Mouse (Mus musculus): ENCODE measurements at regions not wholly inside any gene's neighbourhood (a gene's known extent, or its start where the extent isn't known, plus 50 kb on each side); places are given as distances from the start of the nearest gene placed in this dataset.
"Not testable (repeated sequence)": the region's sequence is repeated elsewhere in the genome, so short reads cannot be mapped to it uniquely, and the experiment has no call there.

- not testable (repeated sequence) for H3K27me3 ChIP-seq (ENCODE audit: control insufficient read depth, insufficient read depth, low read length); H3K27ac ChIP-seq (ENCODE audit: low read depth, low read length); H3K4me2 ChIP-seq (ENCODE audit: low read depth, low read length, severe bottlenecking); H3K9me3 ChIP-seq (ENCODE audit: control insufficient read depth, low read length); DNase-seq (ENCODE audit: low spot score); H3K9ac ChIP-seq (ENCODE audit: low read length); H3K36me3 ChIP-seq (ENCODE audit: control insufficient read depth, insufficient read depth, low read length); H3K4me1 ChIP-seq (replicated peaks; ENCODE audit: control insufficient read depth, insufficient read depth, low read length); ATAC-seq (replicated peaks; ENCODE audit: low FRiP score); H3K4me3 ChIP-seq (ENCODE audit: low read depth, low read length)
- 94% methylated on average over 19 of the region's 19 CpGs for WGBS
Measured at GRCm38 (mm10) chr15:90882349-90882748, 167.4 kb downstream of the Kif21a start.

GRCm38 (mm10) chr15:90869452-90869851 is 180.3 kb downstream of the Kif21a start:
- no peak overlapping the region for H3K4me2 ChIP-seq (ENCODE audit: low read depth, low read length, severe bottlenecking)
- no peaks in the 10 kb centered on the region; the same call in 1 of the 2 replicates for H3K4me1 ChIP-seq (replicated peaks; ENCODE audit: control insufficient read depth, insufficient read depth, low read length)
- WGBS, result 28% methylated on average over 2 of the region's 2 CpGs
- no peak overlapping the region for H3K4me3 ChIP-seq (ENCODE audit: low read depth, low read length)
- no peaks in the 10 kb centered on the region for H3K36me3 ChIP-seq (ENCODE audit: control insufficient read depth, insufficient read depth, low read length)
- DNase-seq (ENCODE audit: low spot score) (no peak), ATAC-seq (replicated peaks; ENCODE audit: low FRiP score) (no peak)
- no peak overlapping the region for H3K9ac ChIP-seq (ENCODE audit: low read length)
- no peaks in the 10 kb centered on the region for H3K9me3 ChIP-seq (ENCODE audit: control insufficient read depth, low read length)
- H3K27ac ChIP-seq (ENCODE audit: low read depth, low read length), result no peak overlapping the region
- H3K27me3 ChIP-seq (ENCODE audit: control insufficient read depth, insufficient read depth, low read length), result no peaks in the 10 kb centered on the region

GRCm38 (mm10) chr15:90853763-90854162 is 174.5 kb upstream of the Cpne8 start:
- H3K4me3 ChIP-seq (ENCODE audit: low read depth, low read length); H3K4me1 ChIP-seq (replicated peaks; ENCODE audit: control insufficient read depth, insufficient read depth, low read length); H3K36me3 ChIP-seq (ENCODE audit: control insufficient read depth, insufficient read depth, low read length); H3K27ac ChIP-seq (ENCODE audit: low read depth, low read length); H3K9me3 ChIP-seq (ENCODE audit: control insufficient read depth, low read length); DNase-seq (ENCODE audit: low spot score); H3K4me2 ChIP-seq (ENCODE audit: low read depth, low read length, severe bottlenecking); ATAC-seq (replicated peaks; ENCODE audit: low FRiP score); H3K9ac ChIP-seq (ENCODE audit: low read length); H3K27me3 ChIP-seq (ENCODE audit: control insufficient read depth, insufficient read depth, low read length): not testable (repeated sequence)
- WGBS, result 90% methylated on average over 1 of the region's 4 CpGs

DNA sequence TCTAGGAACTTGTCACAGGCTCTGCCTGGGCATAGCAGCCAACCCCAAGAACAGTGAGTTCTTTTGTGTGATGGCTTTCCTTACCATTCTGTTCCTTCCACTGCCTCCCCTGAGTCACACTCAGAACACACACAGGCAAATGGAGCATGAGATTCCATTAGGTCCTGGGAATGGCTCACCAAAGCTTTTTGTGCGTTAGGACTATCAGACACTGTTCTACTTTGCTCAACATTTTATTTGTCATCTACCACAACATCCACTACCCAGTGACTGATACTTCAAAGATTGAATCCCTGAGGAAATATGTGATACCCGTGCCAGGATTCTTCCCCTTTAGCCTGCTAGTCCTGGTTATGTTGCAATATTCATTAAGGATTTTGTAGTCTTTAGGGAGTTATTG is 172.8 kb upstream of the Cpne8 start:
- H3K27me3 ChIP-seq (ENCODE audit: control insufficient read depth, insufficient read depth, low read length), result no peaks in the 10 kb centered on the region
- H3K4me3 ChIP-seq (ENCODE audit: low read depth, low read length), result no peak overlapping the region
- no peaks in the 10 kb centered on the region for H3K9me3 ChIP-seq (ENCODE audit: control insufficient read depth, low read length)
- H3K4me2 ChIP-seq (ENCODE audit: low read depth, low read length, severe bottlenecking), result no peak overlapping the region
- H3K9ac ChIP-seq (ENCODE audit: low read length), result no peak overlapping the region
- WGBS, result 89% methylated on average over 2 of the region's 2 CpGs
- ATAC-seq (replicated peaks; ENCODE audit: low FRiP score), result no peak
- no peaks in the 10 kb centered on the region for H3K36me3 ChIP-seq (ENCODE audit: control insufficient read depth, insufficient read depth, low read length)
- DNase-seq (ENCODE audit: low spot score), result no peak
- H3K4me1 ChIP-seq (replicated peaks; ENCODE audit: control insufficient read depth, insufficient read depth, low read length), result no peaks in the 10 kb centered on the region
- H3K27ac ChIP-seq (ENCODE audit: low read depth, low read length), result no peak overlapping the region

DNA sequence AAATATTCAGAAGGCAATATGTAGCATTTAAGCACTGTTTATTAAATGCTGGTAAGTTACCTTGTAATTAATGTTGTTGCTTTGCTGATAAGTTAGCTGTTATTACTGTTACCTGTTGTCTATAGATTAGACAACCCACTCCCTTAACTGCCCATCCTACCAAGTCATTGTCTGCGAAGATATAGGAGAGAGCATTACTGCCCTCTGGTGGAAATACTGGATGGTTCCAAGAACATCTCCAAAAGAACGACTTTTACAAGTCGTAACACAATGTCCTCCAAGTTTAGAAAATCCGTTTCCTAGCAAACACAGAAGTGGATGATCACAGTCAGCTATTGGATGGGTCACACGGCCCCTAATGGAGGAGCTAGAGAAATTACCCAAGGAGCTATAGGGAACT is 162.2 kb upstream of the Cpne8 start:
- H3K36me3 ChIP-seq (ENCODE audit: control insufficient read depth, insufficient read depth, low read length), result no peaks in the 10 kb centered on the region
- 23% methylated on average over 5 of the region's 5 CpGs for WGBS
- no peak overlapping the region for H3K27ac ChIP-seq (ENCODE audit: low read depth, low read length)
- H3K4me1 ChIP-seq (replicated peaks; ENCODE audit: control insufficient read depth, insufficient read depth, low read length), result no peaks in the 10 kb centered on the region
- no peaks in the 10 kb centered on the region for H3K9me3 ChIP-seq (ENCODE audit: control insufficient read depth, low read length)
- no peaks in the 10 kb centered on the region for H3K27me3 ChIP-seq (ENCODE audit: control insufficient read depth, insufficient read depth, low read length)
- DNase-seq (ENCODE audit: low spot score), result no peak
- no peak overlapping the region for H3K4me3 ChIP-seq (ENCODE audit: low read depth, low read length)
- no peak; the same call in 1 of the 2 replicates for ATAC-seq (replicated peaks; ENCODE audit: low FRiP score)
- H3K9ac ChIP-seq (ENCODE audit: low read length), result no peak overlapping the region
- H3K4me2 ChIP-seq (ENCODE audit: low read depth, low read length, severe bottlenecking), result no peak overlapping the region

GRCm38 (mm10) chr15:90835586-90835985 is 156.4 kb upstream of the Cpne8 start:
- H3K9me3 ChIP-seq (ENCODE audit: control insufficient read depth, low read length), result peaks cover 4% of the 10 kb centered on the region; the same call in 1 of the 2 replicates
- H3K4me2 ChIP-seq (ENCODE audit: low read depth, low read length, severe bottlenecking), result no peak overlapping the region
- H3K36me3 ChIP-seq (ENCODE audit: control insufficient read depth, insufficient read depth, low read length), result no peaks in the 10 kb centered on the region
- ATAC-seq (replicated peaks; ENCODE audit: low FRiP score) (no peak), DNase-seq (ENCODE audit: low spot score) (no peak)
- no peaks in the 10 kb centered on the region for H3K4me1 ChIP-seq (replicated peaks; ENCODE audit: control insufficient read depth, insufficient read depth, low read length)
- WGBS, result 55% methylated on average over 7 of the region's 7 CpGs
- no peak overlapping the region for H3K4me3 ChIP-seq (ENCODE audit: low read depth, low read length)
- H3K27me3 ChIP-seq (ENCODE audit: control insufficient read depth, insufficient read depth, low read length), result no peaks in the 10 kb centered on the region
- H3K9ac ChIP-seq (ENCODE audit: low read length), result no peak overlapping the region
- no peak overlapping the region for H3K27ac ChIP-seq (ENCODE audit: low read depth, low read length)

DNA sequence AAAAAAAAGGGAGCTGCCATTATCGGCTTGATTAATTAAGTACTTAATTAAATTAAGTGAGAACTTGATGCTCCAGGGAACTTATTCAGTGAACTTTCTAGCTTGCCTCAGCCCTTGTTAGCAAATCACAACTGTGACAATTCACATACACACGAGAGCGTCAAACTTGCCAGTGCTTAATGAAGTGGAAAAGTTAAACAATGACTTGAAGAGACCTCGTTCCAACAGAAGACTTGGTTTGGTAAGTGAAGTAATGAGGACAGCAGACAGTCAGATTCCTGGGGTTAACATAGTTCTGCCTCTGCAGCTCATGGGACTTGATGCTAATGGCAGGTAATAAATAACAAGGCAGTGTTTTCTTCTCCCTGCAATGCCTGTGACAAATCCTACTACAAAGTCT is 148.6 kb upstream of the Cpne8 start:
- WGBS, result 7% methylated on average over 4 of the region's 4 CpGs
- no peak overlapping the region for H3K9ac ChIP-seq (ENCODE audit: low read length)
- no peak overlapping the region for H3K4me2 ChIP-seq (ENCODE audit: low read depth, low read length, severe bottlenecking)
- no peaks in the 10 kb centered on the region for H3K36me3 ChIP-seq (ENCODE audit: control insufficient read depth, insufficient read depth, low read length)
- DNase-seq (ENCODE audit: low spot score), result no peak
- no peaks in the 10 kb centered on the region for H3K27me3 ChIP-seq (ENCODE audit: control insufficient read depth, insufficient read depth, low read length)
- no peak overlapping the region for H3K4me3 ChIP-seq (ENCODE audit: low read depth, low read length)
- H3K4me1 ChIP-seq (replicated peaks; ENCODE audit: control insufficient read depth, insufficient read depth, low read length), result no peaks in the 10 kb centered on the region
- ATAC-seq (replicated peaks; ENCODE audit: low FRiP score), result peak; percentile 93
- peaks cover 4% of the 10 kb centered on the region; the same call in 1 of the 2 replicates for H3K9me3 ChIP-seq (ENCODE audit: control insufficient read depth, low read length)
- no peak overlapping the region for H3K27ac ChIP-seq (ENCODE audit: low read depth, low read length)

GRCm38 (mm10) chr15:90822306-90822705 is 143.1 kb upstream of the Cpne8 start:
- Histone ChIP-seq H3K4me1 (replicated peaks; ENCODE audit: control insufficient read depth, insufficient read depth, low read length) (peaks cover 3% of the 10 kb centered on the region; the same call in 1 of the 2 replicates), H3K4me3 (ENCODE audit: low read depth, low read length) (no peak overlapping the region), H3K9ac (ENCODE audit: low read length) (no peak overlapping the region), H3K36me3 (ENCODE audit: control insufficient read depth, insufficient read depth, low read length) (no peaks in the 10 kb centered on the region), H3K9me3 (ENCODE audit: control insufficient read depth, low read length) (no peaks in the 10 kb centered on the region), H3K27ac (ENCODE audit: low read depth, low read length) (no peak overlapping the region), H3K4me2 (ENCODE audit: low read depth, low read length, severe bottlenecking) (no peak overlapping the region), H3K27me3 (ENCODE audit: control insufficient read depth, insufficient read depth, low read length) (no peaks in the 10 kb centered on the region)
- ATAC-seq (replicated peaks; ENCODE audit: low FRiP score) (no peak), DNase-seq (ENCODE audit: low spot score) (no peak)
- WGBS, result 91% methylated on average over 6 of the region's 6 CpGs

- peak; percentile 63 for DNase-seq (ENCODE audit: low spot score)
- ATAC-seq (replicated peaks; ENCODE audit: low FRiP score), result peak; percentile 80
- 12% methylated on average over 14 of the region's 14 CpGs for WGBS
Measured at GRCm38 (mm10) chr15:90819949-90820655, 140.9 kb upstream of the Cpne8 start.

More at GRCm38 (mm10) chr15:90819949-90820655, 140.9 kb upstream of the Cpne8 start:
- Histone ChIP-seq H3K4me3 (ENCODE audit: low read depth, low read length) (no peak overlapping the region), H3K4me2 (ENCODE audit: low read depth, low read length, severe bottlenecking) (peak overlapping the region; percentile 15; the same call in 1 of the 2 replicates), H3K36me3 (ENCODE audit: control insufficient read depth, insufficient read depth, low read length) (no peaks in the 10 kb centered on the region), H3K27ac (ENCODE audit: low read depth, low read length) (no peak overlapping the region), H3K4me1 (replicated peaks; ENCODE audit: control insufficient read depth, insufficient read depth, low read length) (peaks cover 3% of the 10 kb centered on the region; the same call in 1 of the 2 replicates), H3K9me3 (ENCODE audit: control insufficient read depth, low read length) (no peaks in the 10 kb centered on the region), H3K27me3 (ENCODE audit: control insufficient read depth, insufficient read depth, low read length) (no peaks in the 10 kb centered on the region), H3K9ac (ENCODE audit: low read length) (no peak overlapping the region)
